Mouse (Mus musculus) granulocyte monocyte progenitor cell, adult 5-6 weeks (primary cell): ENCODE measurements around the gene Lgals4. TPM values are rescaled to one million over a fixed set of nuclear protein-coding genes. Genes with fewer than 3 reads are reported as not detected.

ENCODE experiments used
- ATAC-seq: replicated peaks from 2 replicates; pipeline ENCODE4 v1.8.0; 2016; ENCODE audit warnings: mild to moderate bottlenecking, moderate TSS enrichment, inconsistent platforms; ENCODE audit not compliant: poor library complexity, severe bottlenecking
- total RNA-seq, 2 experiments: library from RNA; stranded (forward) in 1 of 2; stranded (reverse) in 1 of 2; fragments of 200-712, 200-1000 nt in 1 of 2; fragments of >200 nt in 1 of 2; fragmentation: Nextera tagmentation in 1 of 2; gene quantifications; 2 replicates each; pipeline ENCODE4 v1.2.3; 2014 to 2017

Gene Lgals4
- total RNA-seq, 2 experiments from 2014 or later: 3.9 to 20.8 TPM

DNA sequence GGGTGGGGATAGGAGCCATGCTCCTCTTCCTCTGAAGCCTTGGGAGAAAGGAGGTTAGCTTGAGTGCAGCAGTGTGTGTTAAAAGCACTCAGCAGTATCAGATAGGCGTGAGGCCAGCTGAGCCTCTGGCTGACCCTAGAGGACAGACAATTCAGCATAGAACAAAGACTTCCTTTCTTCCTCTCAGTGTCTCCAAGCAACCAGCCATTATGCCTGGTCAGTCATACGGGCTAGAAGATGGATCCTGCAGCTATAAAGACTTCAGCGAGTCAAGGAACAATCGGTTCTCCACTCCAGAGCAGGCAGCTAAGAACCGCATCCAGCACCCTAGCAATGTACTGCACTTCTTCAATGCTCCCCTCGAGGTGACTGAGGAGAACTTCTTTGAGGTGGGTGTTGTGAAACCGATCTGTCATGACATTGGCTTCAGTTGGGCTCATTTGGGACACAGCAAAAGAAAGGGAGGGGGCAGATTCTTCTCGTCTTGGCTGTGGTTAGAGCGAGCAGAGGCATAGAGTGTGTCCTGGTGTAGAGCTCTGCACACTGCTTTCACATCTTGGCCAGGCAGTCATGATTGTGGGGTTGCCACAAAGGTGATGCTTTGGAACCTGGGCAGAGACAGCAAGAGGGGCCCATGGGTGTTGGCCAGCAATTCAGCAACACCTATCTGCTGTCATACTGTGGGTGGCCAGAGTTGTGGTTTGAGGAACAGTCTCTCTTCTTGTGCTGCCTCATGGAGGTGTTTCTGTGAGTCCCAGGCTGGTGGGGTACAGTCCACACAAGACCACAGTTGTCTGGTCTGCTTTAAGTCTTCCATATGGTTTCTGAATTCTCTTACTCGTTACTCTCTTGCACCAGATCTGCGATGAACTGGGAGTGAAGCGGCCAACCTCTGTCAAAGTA, 13.0 kb upstream of the Lgals4 start:
- no peak for ATAC-seq

- ATAC-seq: no peak
Measured at GRCm38 (mm10) chr7:28821261-28821831, 12.3 kb upstream of the Lgals4 start.

GRCm38 (mm10) chr7:28822556-28822955, 11.1 kb upstream of the Lgals4 start:
- ATAC-seq: no peak

GRCm38 (mm10) chr7:28822993-28823903, 10.4 kb upstream of the Lgals4 start:
- ATAC-seq: no peak

GRCm38 (mm10) chr7:28823932-28824331, 9.7 kb upstream of the Lgals4 start:
- peak; percentile 25 for ATAC-seq

GRCm38 (mm10) chr7:28824941-28825685, 8.5 kb upstream of the Lgals4 start, which contains the start of gene Ech1:
Gene Ech1 (plus strand): TSS chr7:28825217.
- peak; percentile 88 for ATAC-seq

DNA sequence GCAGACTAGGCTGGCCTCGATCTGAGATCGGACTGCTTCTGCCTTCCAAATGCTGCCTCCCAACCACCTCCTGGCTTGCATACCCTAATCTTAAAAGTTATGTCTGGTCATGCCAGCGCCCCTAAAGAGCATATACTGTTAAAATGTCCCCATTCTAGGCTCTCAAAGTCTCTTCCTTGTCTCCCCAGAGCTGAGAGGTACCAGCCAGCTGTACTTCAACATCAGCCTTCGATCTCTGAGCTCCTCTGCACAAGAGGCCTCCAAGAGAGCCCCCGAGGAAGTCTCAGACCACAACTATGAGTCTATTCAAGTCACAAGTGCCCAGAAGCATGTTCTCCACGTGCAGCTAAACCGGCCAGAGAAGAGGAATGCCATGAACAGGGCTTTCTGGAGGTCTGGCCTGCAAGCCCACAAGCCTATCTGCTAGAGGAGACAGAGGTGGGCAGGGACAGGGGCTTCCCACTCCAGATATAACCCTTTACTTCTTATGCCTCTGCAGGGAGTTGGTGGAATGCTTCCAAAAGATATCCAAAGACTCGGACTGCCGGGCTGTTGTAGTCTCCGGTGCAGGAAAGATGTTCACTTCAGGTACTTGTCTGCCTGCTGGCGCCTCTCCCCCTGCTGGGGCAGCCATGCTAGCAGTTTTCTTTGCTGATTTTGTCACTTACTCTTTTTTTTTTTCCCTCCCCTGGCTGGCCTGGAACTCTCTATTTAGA, 7.8 kb upstream of the Lgals4 start:
- ATAC-seq: no peak

GRCm38 (mm10) chr7:28826402-28826772, 7.3 kb upstream of the Lgals4 start:
- no peak for ATAC-seq

DNA sequence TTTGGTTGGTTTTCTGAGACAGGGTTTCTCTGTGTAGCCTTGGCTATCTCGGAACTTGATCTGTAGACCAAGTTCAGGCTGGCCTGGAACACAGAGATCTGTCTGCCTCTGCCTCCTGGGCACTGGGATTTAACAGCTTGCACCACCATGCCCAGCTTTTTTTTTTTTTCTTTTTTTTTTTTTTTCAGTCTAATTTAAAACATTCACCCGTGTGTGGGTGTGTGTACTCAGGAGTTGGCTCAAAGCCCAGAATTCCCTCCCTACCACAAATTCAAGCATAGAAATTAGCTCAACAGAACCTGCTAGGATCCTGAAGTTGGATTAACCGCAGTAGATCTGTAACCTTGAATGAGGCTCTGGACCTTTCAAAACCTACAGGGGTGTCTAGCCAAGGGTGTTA, 6.3 kb upstream of the Lgals4 start:
- no peak for ATAC-seq

- no peak for ATAC-seq
Measured at GRCm38 (mm10) chr7:28829821-28830220, 3.8 kb upstream of the Lgals4 start.

DNA sequence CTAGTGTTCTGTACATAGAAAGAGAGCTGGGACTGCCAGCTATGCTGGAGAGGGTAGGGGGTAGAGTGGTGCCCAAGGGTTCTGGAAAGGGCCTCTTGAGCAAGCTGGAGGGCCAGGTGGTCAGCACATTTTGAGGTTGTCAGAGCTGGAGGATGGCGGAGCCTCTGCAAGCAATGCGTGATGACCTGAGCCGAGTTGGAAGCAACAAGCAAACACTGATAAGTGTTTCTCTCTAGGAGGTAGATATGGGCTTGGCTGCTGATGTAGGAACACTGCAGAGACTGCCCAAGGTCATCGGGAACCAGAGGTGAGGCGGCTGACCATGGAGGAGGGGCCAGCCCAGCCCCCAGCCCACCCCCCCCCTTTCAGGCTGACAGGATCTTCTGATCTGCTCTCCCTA, 2.7 kb upstream of the Lgals4 start:
- no peak for ATAC-seq

DNA sequence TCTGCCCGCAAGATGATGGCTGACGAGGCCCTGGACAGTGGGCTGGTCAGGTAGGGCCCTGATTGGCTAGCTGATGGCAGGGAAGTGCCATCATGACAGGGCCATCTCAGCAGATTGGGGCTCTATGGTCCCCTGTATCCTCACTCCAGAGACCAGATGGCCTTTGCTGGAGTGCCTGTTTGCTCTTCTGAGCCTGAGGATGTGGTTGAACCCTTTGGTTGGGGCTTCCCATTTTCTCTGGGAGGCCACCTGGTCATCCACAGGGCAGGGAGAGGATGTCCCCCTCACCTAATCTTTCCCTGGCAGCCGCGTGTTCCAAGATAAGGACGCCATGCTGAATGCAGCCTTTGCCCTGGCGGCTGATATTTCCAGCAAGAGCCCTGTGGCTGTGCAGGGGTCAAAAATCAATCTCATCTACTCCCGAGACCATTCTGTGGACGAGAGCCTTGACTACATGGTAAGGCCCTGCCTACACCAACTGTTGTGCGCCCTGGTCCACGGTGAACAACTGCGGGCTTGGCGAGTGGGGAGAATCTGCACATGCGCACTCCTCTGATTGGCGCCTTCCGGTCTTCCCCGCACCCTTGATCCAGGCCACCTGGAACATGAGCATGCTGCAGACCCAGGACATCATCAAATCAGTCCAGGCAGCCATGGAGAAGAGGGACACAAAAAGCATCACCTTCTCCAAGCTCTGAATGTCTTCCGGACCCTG, 2.1 kb upstream of the Lgals4 start:
- ATAC-seq: no peak

- peak; percentile 88 for ATAC-seq
Measured at GRCm38 (mm10) chr7:28832137-28832536, 1.5 kb upstream of the Lgals4 start.

DNA sequence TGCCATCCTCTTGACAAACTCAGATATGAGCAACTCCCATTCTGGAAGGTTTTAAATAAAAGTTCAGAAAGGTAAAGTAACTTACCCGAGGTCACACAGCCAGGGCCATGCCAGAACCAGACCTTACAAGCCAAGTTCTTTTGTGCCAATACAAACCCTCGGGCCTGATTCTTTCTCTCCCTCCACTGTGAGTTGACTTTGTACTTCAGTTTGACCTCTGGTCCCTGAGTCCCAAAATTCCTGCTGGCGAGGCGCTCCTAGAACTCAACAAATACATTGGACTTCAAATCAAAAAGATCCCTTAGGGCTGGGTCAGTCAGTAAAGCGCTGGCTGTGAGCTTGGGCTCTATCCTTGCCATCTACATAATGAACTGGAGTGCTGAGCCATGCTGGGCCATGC, 3.3 kb downstream of the Lgals4 start:
- ATAC-seq: no peak

- ATAC-seq: peak; percentile 84
Measured at GRCm38 (mm10) chr7:28838331-28838730, 4.7 kb downstream of the Lgals4 start.

GRCm38 (mm10) chr7:28847273-28847672, 13.6 kb downstream of the Lgals4 start:
- no peak for ATAC-seq

GRCm38 (mm10) chr7:28849700-28850236, 16.1 kb downstream of the Lgals4 start:
- no peak for ATAC-seq

- ATAC-seq: no peak
Measured at GRCm38 (mm10) chr7:28850642-28851041, 17.0 kb downstream of the Lgals4 start.

DNA sequence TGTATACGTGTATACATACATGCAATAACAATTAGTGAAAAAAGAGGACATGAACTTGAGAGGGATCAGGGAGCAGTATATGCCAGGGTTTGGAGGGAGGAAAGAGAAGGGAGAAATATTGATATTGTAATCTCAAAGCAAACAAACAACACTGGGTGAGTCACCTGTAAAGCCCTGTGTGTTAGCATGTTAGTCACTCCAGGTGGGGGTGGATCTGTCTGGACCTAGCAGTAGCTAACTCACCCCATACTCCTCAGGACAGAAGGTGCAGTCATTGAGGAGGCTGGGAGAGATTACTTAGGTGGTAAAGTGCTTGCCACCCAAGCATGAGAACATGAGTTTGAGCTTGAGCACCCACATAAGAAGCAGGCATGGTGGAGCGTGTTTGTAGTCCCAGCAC, 26.3 kb downstream of the Lgals4 start:
- no peak for ATAC-seq
